Mouse (Mus musculus) E14TG2a.4 (cell line): ENCODE measurements around the gene Kif5c.

ENCODE experiments used
- H3K27me3 ChIP-seq: 2 replicates; pipeline ENCODE4 v1.6.1; 2014; ENCODE audit warnings: low read length, control low read depth; ENCODE audit not compliant: insufficient read depth
- H3K36me3 ChIP-seq: 2 replicates; pipeline ENCODE4 v1.6.1; 2014; ENCODE audit warnings: low read length, control low read depth; ENCODE audit not compliant: insufficient read depth
- H3K4me1 ChIP-seq: replicated peaks from 2 replicates; pipeline ENCODE4 v1.6.1; 2014; ENCODE audit warnings: low read depth, low read length, control low read depth
- H3K4me3 ChIP-seq: replicated peaks from 2 replicates; pipeline ENCODE4 v1.5.1; 2014; ENCODE audit warnings: mild to moderate bottlenecking, low read length
- H3K9me3 ChIP-seq: 2 replicates; pipeline ENCODE4 v1.6.1; 2014; ENCODE audit warnings: low read length, control low read depth
- CTCF ChIP-seq: conservative IDR thresholded peaks from 2 replicates; pipeline ENCODE4 v1.5.1; 2014; ENCODE audit warnings: low read length
- NANOG ChIP-seq: IDR thresholded peaks from 2 replicates; pipeline ENCODE4 v1.6.1; 2014; ENCODE audit warnings: borderline replicate concordance, low read length, mixed read lengths
- POU5F1 ChIP-seq: IDR thresholded peaks from 2 replicates; pipeline ENCODE4 v1.6.1; 2014; ENCODE audit warnings: low read length, borderline replicate concordance

Gene Kif5c

GRCm38 (mm10) chr2:49633231-49633630 lies 14.1 kb downstream of the Kif5c start:
- Histone ChIP-seq H3K27me3 (no peaks in the 10 kb centered on the region), H3K4me3 (no peak overlapping the region), H3K36me3 (no peaks in the 10 kb centered on the region), H3K4me1 (peaks cover 10% of the 10 kb centered on the region; the same call in 1 of the 2 replicates), H3K9me3 (no peaks in the 10 kb centered on the region)
- no peak for TF ChIP-seq POU5F1

- Histone ChIP-seq H3K4me1 (peaks cover 16% of the 10 kb centered on the region), H3K36me3 (no peaks in the 10 kb centered on the region)
- TF ChIP-seq CTCF = no peak
- TF ChIP-seq NANOG = no peak
- TF ChIP-seq POU5F1 = no peak
Observed at GRCm38 (mm10) chr2:49642761-49643160, 23.7 kb downstream of the Kif5c start.

GRCm38 (mm10) chr2:49643756-49644155 lies 24.7 kb downstream of the Kif5c start:
- TF ChIP-seq POU5F1 (no peak), CTCF (no peak), NANOG (no peak)
- peaks cover 16% of the 10 kb centered on the region for H3K4me1 ChIP-seq
- H3K36me3 ChIP-seq = no peaks in the 10 kb centered on the region
- 0 out of 2 replicates have a peak, but pooled peaks cover 7% of the 10 kb centered on the region for H3K9me3 ChIP-seq
- H3K27me3 ChIP-seq = no peaks in the 10 kb centered on the region
- H3K4me3 ChIP-seq = no peak overlapping the region

More at GRCm38 (mm10) chr2:49642761-49643160, 23.7 kb downstream of the Kif5c start:
- Histone ChIP-seq H3K4me3 (no peak overlapping the region), H3K9me3 (0 out of 2 replicates have a peak, but pooled peaks cover 7% of the 10 kb centered on the region), H3K27me3 (no peaks in the 10 kb centered on the region)

GRCm38 (mm10) chr2:49647591-49647990 lies 28.5 kb downstream of the Kif5c start:
- TF ChIP-seq NANOG (no peak), CTCF (no peak), POU5F1 (no peak)
- Histone ChIP-seq H3K4me1 (no peaks in the 10 kb centered on the region), H3K27me3 (no peaks in the 10 kb centered on the region), H3K4me3 (no peak overlapping the region), H3K36me3 (peaks cover 6% of the 10 kb centered on the region; the same call in 1 of the 2 replicates), H3K9me3 (no peaks in the 10 kb centered on the region)

- H3K4me3 ChIP-seq = no peak overlapping the region
- H3K4me1 ChIP-seq = no peaks in the 10 kb centered on the region
- H3K9me3 ChIP-seq = no peaks in the 10 kb centered on the region
- TF ChIP-seq CTCF (no peak), POU5F1 (no peak), NANOG (no peak)
- peaks cover 6% of the 10 kb centered on the region; the same call in 1 of the 2 replicates for H3K36me3 ChIP-seq
- H3K27me3 ChIP-seq = no peaks in the 10 kb centered on the region
Observed at GRCm38 (mm10) chr2:49648344-49648743, 29.2 kb downstream of the Kif5c start.

GRCm38 (mm10) chr2:49648806-49649205 lies 29.7 kb downstream of the Kif5c start:
- no peaks in the 10 kb centered on the region for H3K9me3 ChIP-seq
- peaks cover 6% of the 10 kb centered on the region; the same call in 1 of the 2 replicates for H3K36me3 ChIP-seq
- no peak for TF ChIP-seq CTCF
- no peak for TF ChIP-seq NANOG
- TF ChIP-seq POU5F1 = no peak
- H3K4me1 ChIP-seq = no peaks in the 10 kb centered on the region
- no peak overlapping the region for H3K4me3 ChIP-seq
- H3K27me3 ChIP-seq = no peaks in the 10 kb centered on the region

- H3K36me3 ChIP-seq = peaks cover 6% of the 10 kb centered on the region; the same call in 1 of the 2 replicates
- H3K9me3 ChIP-seq = no peaks in the 10 kb centered on the region
- H3K27me3 ChIP-seq = no peaks in the 10 kb centered on the region
- H3K4me1 ChIP-seq = no peaks in the 10 kb centered on the region
- no peak overlapping the region for H3K4me3 ChIP-seq
- TF ChIP-seq POU5F1 (no peak), NANOG (no peak), CTCF (no peak)
Observed at GRCm38 (mm10) chr2:49649211-49649610, 30.1 kb downstream of the Kif5c start.

GRCm38 (mm10) chr2:49651737-49652136 lies 32.6 kb downstream of the Kif5c start:
- H3K27me3 ChIP-seq = no peaks in the 10 kb centered on the region
- TF ChIP-seq POU5F1 (no peak), NANOG (no peak), CTCF (no peak)
- H3K4me1 ChIP-seq = no peaks in the 10 kb centered on the region
- H3K9me3 ChIP-seq = no peaks in the 10 kb centered on the region
- peaks cover 6% of the 10 kb centered on the region; the same call in 1 of the 2 replicates for H3K36me3 ChIP-seq
- no peak overlapping the region for H3K4me3 ChIP-seq

GRCm38 (mm10) chr2:49654606-49655005 lies 35.5 kb downstream of the Kif5c start:
- no peak for TF ChIP-seq POU5F1
- TF ChIP-seq CTCF = no peak
- TF ChIP-seq NANOG = no peak
- H3K9me3 ChIP-seq = no peaks in the 10 kb centered on the region
- no peaks in the 10 kb centered on the region for H3K27me3 ChIP-seq
- no peaks in the 10 kb centered on the region for H3K4me1 ChIP-seq
- no peak overlapping the region for H3K4me3 ChIP-seq
- H3K36me3 ChIP-seq = peaks cover 6% of the 10 kb centered on the region; the same call in 1 of the 2 replicates
